Comparison of ENCODE assay signal across 13 mouse cellular contexts in the genomic region with DNA sequence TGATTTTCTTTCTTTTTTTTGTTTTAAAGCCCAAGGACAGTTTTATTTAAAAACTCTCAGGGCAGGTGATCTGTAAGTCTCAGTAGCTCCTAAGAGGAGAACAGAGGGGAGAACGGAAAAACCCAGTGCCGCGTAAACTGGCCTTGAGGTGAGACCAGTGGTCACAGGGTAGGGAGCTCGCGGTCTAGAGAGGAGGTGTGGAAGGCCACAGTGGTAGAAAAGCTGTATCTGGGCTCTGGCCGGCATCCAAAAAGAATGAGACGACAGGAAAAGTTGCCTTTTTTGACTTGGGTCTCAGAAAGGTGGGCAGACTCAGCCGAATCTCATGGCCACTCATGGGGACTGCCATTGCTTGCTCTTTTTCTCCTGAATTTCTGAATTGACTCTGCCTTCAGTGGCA. TPM values are rescaled to one million over a fixed set of nuclear protein-coding genes. Genes with fewer than 3 reads are reported as not detected.
"Had no signal": no experiment of that assay in that cellular context is flagged by ENCODE, and none has a peak within 500 bp of the region (broad histone marks: within the 10 kb centered on the region; RNA-seq: fewer than 3 reads in every experiment).

No protein-coding gene starts in this region.

- H3K27ac ChIP-seq: kidney, embryonic 15.5 days; limb, embryonic 10.5 days; limb, embryonic 13.5 days; liver, embryonic 12.5 days; liver, embryonic 15.5 days; lung, embryonic 15.5 days had no signal

- H3K9ac ChIP-seq: kidney, embryonic 15.5 days; limb, embryonic 13.5 days; liver, embryonic 12.5 days; liver, embryonic 15.5 days; lung, embryonic 15.5 days had no signal

- H3K4me1 ChIP-seq: limb, embryonic 10.5 days; limb, embryonic 13.5 days; liver, embryonic 15.5 days; lung, embryonic 15.5 days had no signal

- H3K4me2 ChIP-seq: kidney, embryonic 15.5 days; limb, embryonic 13.5 days; liver, embryonic 12.5 days; liver, embryonic 15.5 days; lung, embryonic 15.5 days; midbrain, embryonic 11.5 days had no signal

- H3K27me3 ChIP-seq: kidney, embryonic 15.5 days; limb, embryonic 13.5 days; liver, embryonic 12.5 days; liver, embryonic 15.5 days; lung, embryonic 15.5 days had no signal

- H3K9me3 ChIP-seq: kidney, embryonic 15.5 days; limb, embryonic 10.5 days; limb, embryonic 13.5 days; liver, embryonic 12.5 days; liver, embryonic 15.5 days; lung, embryonic 15.5 days had no signal

- H3K4me3 ChIP-seq: kidney, embryonic 15.5 days; limb, embryonic 10.5 days; limb, embryonic 13.5 days; liver, embryonic 12.5 days; liver, embryonic 15.5 days; lung, embryonic 15.5 days had no signal

- ATAC-seq: liver, embryonic 12.5 days had no signal

- DNase-seq: kidney, postnatal 10 days; lung, adult 18-20 months; midbrain, embryonic 14.5 days; thymus, adult 18-20 months had no signal

RNA-seq across cellular contexts. Expression of gene Car14, which starts 33.7 kb away (rescaled TPM):
- total RNA-seq: megakaryocyte progenitor cell, adult 5-6 weeks; megakaryocyte-erythroid progenitor cell, adult 5-6 weeks had no signal
